Mouse (Mus musculus) liver, postnatal 0 days (tissue): ENCODE data around the gene Rab27a. TPM values are rescaled to one million over a fixed set of nuclear protein-coding genes. Genes with fewer than 3 reads are reported as not detected.

Source experiments
- ATAC-seq: fragments of 200-750 bp; cut with Nextera tagmentation; 2 replicates; pipeline ENCODE4 v1.8.0; 2017; ENCODE audit warnings: mild to moderate bottlenecking, moderate library complexity
- DNase-seq: peaks from one replicate; pipeline ENCODE4 v3.0.0-alpha.2; 2016
- H3K27ac ChIP-seq: fragments of 300-500 bp; sonication (generic); 2 replicates; pipeline ENCODE4 v1.5.1; 2014; ENCODE audit warnings: antibody characterized with exemption, moderate library complexity, mild to moderate bottlenecking, low read depth
- H3K27me3 ChIP-seq: fragments of 300-500 bp; sonication (generic); 2 replicates; pipeline ENCODE4 v1.6.1; 2014; ENCODE audit warnings: low read length, control low read depth, mixed read lengths; ENCODE audit not compliant: insufficient read depth
- H3K36me3 ChIP-seq: fragments of 300-500 bp; sonication (generic); replicated peaks from 2 replicates; pipeline ENCODE4 v1.6.1; 2014; ENCODE audit warnings: mild to moderate bottlenecking, control low read depth, low read length, moderate library complexity, mixed read lengths; ENCODE audit not compliant: insufficient read depth
- H3K4me1 ChIP-seq: fragments of 300-500 bp; sonication (generic); 2 replicates; pipeline ENCODE4 v1.6.1; 2014; ENCODE audit warnings: antibody characterized with exemption, mild to moderate bottlenecking, control low read depth; ENCODE audit not compliant: insufficient read depth
- H3K4me2 ChIP-seq: fragments of 300-500 bp; sonication (generic); 2 replicates; pipeline ENCODE4 v1.6.1; 2014; ENCODE audit warnings: low read depth, mild to moderate bottlenecking, low read length, moderate library complexity, mixed read lengths
- H3K4me3 ChIP-seq: fragments of 300-500 bp; sonication (generic); 2 replicates; pipeline ENCODE4 v1.5.1; 2014; ENCODE audit warnings: low read depth, low read length
- H3K9ac ChIP-seq: fragments of 300-500 bp; sonication (generic); replicated peaks from 2 replicates; pipeline ENCODE4 v1.6.1; 2014; ENCODE audit warnings: mild to moderate bottlenecking, moderate library complexity
- H3K9me3 ChIP-seq: fragments of 300-500 bp; sonication (generic); 2 replicates; pipeline ENCODE4 v1.6.1; 2016; ENCODE audit warnings: mild to moderate bottlenecking, control low read depth, low read length, mixed read lengths
- CTCF ChIP-seq: sonication (generic); IDR thresholded peaks from 2 replicates; pipeline ENCODE4 v1.5.1; 2016; ENCODE audit warnings: antibody characterized with exemption, low read depth
- EP300 ChIP-seq: IDR thresholded peaks from 2 replicates; pipeline ENCODE4 v1.6.1; 2016; ENCODE audit warnings: antibody characterized with exemption, low read depth, mild to moderate bottlenecking
- WGBS: fragments of 180-500 bp; shearing (Covaris S2); extraction: QIAGEN DNeasy Blood & Tissue Kit; methylation state at CpG from one replicate; pipeline ENCODE4 v1.1.7; 2014; ENCODE audit not compliant: insufficient replicate concordance; 5-methylcytosine and 5-hydroxymethylcytosine counted together
- polyA plus RNA-seq: library from polyadenylated mRNA; unstranded; fragments of >200 nt; fragmentation: Nextera tagmentation; extraction: Ambion mirVana; gene quantifications from 2 replicates; pipeline ENCODE4 v1.2.1, GENCODE M21; 2015

Gene Rab27a
- polyA plus RNA-seq, 1 experiment from 2014 or later: 7.0 TPM

DNA sequence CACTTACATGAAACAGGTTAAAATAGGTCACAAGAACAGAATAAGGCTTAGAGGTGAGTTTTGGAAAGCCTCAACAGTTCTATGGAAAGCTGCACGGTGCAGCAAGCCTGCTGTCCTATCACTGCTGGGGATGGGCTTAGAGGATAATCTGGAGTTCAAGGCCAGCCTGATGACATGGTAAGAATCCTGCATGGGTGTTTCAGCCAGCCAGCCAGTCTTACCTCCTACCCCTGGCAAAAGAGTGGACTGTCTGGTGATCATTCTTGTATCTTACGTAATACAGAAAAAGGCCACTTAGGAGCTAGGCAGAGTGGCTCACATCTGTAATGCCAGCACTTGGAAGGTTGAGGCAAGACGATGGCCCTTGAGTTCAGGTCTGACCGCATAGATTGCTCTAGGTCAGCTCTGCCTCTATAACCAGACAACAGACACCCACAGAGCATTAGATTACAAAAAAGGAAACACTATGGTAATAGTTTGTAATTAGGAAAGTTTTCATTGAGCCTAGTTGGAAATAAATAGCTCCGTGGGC lies 24.0 kb upstream of the Rab27a start:
- no peak for TF ChIP-seq CTCF
- TF ChIP-seq EP300: no peak
- ATAC-seq (no peak), DNase-seq (no peak)
- Histone ChIP-seq H3K9ac (no peak overlapping the region), H3K36me3 (peaks cover 39% of the 10 kb centered on the region), H3K4me3 (no peak overlapping the region), H3K4me1 (no peaks in the 10 kb centered on the region), H3K27me3 (no peaks in the 10 kb centered on the region), H3K9me3 (no peaks in the 10 kb centered on the region), H3K27ac (no peak overlapping the region), H3K4me2 (no peak overlapping the region)
- 79% methylated on average over 5 of the region's 5 CpGs for WGBS

DNA sequence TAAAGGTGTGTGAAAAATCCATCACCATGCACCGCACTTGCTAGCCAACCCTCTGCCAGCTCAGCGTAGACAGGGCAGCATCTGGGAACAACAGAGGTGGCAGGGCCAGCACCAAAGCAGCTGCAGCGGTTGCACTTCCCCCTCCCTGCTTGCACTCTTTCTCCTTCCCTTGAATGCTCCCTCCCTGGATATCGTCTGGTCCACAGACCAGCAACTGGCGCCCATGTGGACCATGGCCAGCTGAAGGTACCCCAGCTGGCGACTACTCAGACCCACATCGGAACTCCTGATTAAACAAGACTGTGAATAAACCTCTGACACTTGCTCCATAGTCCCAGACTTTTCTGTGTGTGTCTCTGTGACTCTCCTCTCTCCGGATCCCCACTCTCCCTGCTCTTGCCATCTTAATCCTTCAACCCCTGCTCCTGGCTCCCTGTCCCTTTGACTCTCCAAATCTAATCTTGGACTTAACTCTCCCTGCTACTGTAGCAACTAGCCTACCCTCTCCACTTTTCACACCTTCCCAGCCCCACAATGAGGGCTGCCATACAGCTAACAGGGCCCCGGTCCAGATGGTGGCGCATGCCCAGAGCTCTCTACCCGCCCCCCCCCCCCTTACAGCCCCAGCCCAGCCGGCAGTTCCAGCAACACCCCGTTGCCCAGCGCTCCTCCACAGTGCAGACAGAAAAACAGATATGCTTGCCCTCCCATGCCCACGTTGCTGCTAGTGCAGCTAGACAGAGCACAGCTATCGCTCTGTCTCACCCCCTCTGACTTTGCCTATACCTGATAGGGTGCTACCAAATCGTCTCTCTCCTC lies 18.6 kb upstream of the Rab27a start:
- Histone ChIP-seq H3K9ac (no peak overlapping the region), H3K4me3 (no peak overlapping the region), H3K4me2 (no peak overlapping the region), H3K27me3 (no peaks in the 10 kb centered on the region), H3K36me3 (peaks cover 19% of the 10 kb centered on the region), H3K9me3 (no peaks in the 10 kb centered on the region), H3K27ac (no peak overlapping the region), H3K4me1 (no peaks in the 10 kb centered on the region)
- TF ChIP-seq EP300 (no peak), CTCF (no peak)
- DNase-seq: no peak
- 56% methylated on average over 17 of the region's 17 CpGs for WGBS
- ATAC-seq: no peak

DNA sequence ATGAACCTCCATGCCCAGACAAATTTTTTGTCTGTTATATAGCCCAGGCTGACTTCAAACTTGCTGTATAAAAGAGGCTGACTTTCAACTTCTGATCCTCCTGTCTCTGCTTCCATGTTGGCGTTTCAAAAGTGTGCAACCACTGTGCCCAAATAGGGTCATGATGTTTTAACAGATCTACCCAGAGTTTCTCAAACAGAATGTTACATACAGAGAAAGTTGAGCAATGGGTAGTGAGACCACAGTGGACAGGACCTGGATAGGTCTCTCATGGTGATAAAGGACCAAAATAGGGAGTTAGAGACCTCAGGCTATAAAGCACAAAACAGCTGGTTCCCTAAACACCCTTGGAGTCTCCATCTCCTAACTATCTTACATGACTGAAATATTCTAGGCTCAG lies 14.2 kb upstream of the Rab27a start:
- Histone ChIP-seq H3K27ac (no peak overlapping the region), H3K36me3 (peaks cover 27% of the 10 kb centered on the region; the same call in 1 of the 2 replicates), H3K4me2 (no peak overlapping the region), H3K27me3 (no peaks in the 10 kb centered on the region), H3K9me3 (no peaks in the 10 kb centered on the region), H3K4me1 (no peaks in the 10 kb centered on the region), H3K9ac (no peak overlapping the region), H3K4me3 (no peak overlapping the region)
- 74% methylated on average over 1 of the region's 1 CpGs for WGBS
- ATAC-seq (no peak), DNase-seq (no peak)
- TF ChIP-seq EP300: no peak
- no peak for TF ChIP-seq CTCF

DNA sequence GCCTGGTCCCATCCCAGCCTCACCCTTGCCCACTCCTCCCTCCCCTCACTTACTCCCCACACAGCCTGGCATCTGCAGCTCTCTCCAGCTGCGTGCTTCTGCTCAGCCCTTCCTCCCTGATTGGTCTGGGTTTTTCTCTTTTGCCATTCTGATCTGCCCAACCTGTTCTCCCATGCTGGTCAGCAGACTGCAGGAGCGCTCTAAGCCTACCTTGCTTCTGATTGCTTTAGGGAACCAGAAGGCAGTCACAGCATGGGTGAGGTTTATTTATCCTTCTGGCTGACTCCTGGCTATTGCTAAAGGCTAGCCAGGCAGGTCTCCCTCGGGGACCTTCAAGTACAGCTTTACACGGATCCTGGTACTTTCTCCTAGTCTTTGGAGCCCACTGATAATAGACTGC lies 13.2 kb upstream of the Rab27a start:
- H3K36me3 ChIP-seq: peaks cover 27% of the 10 kb centered on the region; the same call in 1 of the 2 replicates
- TF ChIP-seq CTCF: no peak
- no peak for TF ChIP-seq EP300
- no peak for DNase-seq

DNA sequence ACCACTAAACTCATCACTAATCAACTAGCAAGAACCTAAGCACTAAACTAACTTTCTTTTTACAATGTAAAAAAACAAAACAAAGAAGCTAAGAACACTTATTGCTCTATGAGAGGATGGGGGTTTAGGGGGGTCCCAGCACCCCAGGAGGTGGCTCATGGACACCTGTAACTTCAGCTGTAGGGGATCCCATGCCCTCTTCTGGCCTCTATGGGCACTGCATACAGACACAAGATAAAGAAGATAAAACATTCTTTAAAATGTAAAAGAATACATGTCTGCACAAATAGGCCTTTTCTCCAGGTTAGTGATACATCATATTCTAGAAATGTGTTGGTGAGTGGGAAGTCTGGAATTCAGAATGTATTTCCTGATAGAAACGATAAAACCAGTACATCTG lies 11.2 kb upstream of the Rab27a start:
- H3K27ac ChIP-seq: no peak overlapping the region
- H3K36me3 ChIP-seq: peaks cover 27% of the 10 kb centered on the region; the same call in 1 of the 2 replicates
- no peak overlapping the region for H3K4me3 ChIP-seq
- no peaks in the 10 kb centered on the region for H3K9me3 ChIP-seq
- no peak overlapping the region for H3K9ac ChIP-seq
- peak; percentile 35 for TF ChIP-seq CTCF
- no peak for TF ChIP-seq EP300
- H3K4me1 ChIP-seq: no peaks in the 10 kb centered on the region
- 87% methylated on average over 1 of the region's 1 CpGs for WGBS
- no peak overlapping the region for H3K4me2 ChIP-seq
- no peak for DNase-seq
- H3K27me3 ChIP-seq: no peaks in the 10 kb centered on the region
- no peak for ATAC-seq

More for the DNA sequence above, 13.2 kb upstream of the Rab27a start:
- Histone ChIP-seq H3K9me3 (no peaks in the 10 kb centered on the region), H3K9ac (no peak overlapping the region), H3K4me3 (no peak overlapping the region), H3K27ac (0 out of 2 replicates have a peak overlapping the region, but pooled peaks have one; percentile 22), H3K4me2 (no peak overlapping the region), H3K27me3 (no peaks in the 10 kb centered on the region), H3K4me1 (no peaks in the 10 kb centered on the region)
- 69% methylated on average over 4 of the region's 4 CpGs for WGBS
- ATAC-seq: no peak

DNA sequence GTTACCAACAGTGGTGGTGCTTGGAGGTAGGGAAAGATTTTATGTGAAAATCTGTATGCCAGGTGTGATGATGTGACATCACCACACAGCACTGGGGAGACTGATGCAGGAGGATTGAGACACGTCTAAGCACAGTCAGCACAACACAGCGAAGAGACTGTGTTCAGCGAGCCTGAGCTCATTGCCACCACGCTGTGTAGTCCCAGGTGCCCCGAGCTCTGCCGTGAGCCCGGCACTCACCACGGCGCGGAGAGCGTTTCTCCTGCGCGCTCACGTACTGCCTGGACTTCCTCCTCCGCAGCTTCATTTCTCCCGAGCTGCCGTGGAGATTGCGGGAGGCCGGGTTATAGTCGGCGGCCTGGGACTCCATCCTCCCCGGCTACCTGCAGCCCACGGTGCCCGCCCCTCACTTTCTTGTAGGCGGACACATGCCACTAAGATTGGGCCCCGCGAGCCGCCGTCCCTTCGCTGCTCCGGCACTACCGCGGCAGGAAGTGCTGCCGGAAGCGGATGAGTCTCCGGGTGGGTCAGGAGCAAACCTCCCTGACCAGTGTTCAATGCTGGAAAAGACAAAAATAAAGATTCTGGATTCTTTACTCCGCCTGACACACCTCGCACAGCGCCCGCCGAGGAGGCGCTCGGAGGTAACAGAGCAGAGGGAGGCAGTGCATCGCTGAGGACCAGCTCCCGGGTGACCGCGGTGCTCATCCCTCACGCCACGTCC lies 5.3 kb upstream of the Rab27a start:
- peak; percentile 90 for ATAC-seq
- WGBS: under 1% methylated on average over 49 of the region's 49 CpGs
- peak; percentile 91 for DNase-seq
- H3K9ac ChIP-seq: peak overlapping the region; percentile 82
- H3K4me2 ChIP-seq: peak overlapping the region; percentile 90
- H3K4me1 ChIP-seq: peaks cover 18% of the 10 kb centered on the region
- no peaks in the 10 kb centered on the region; the same call in 1 of the 2 replicates for H3K36me3 ChIP-seq
- H3K27me3 ChIP-seq: no peaks in the 10 kb centered on the region
- no peaks in the 10 kb centered on the region for H3K9me3 ChIP-seq
- peak overlapping the region; percentile 79 for H3K4me3 ChIP-seq
- TF ChIP-seq EP300 (0 out of 2 replicates have a peak, but pooled peaks have one; percentile 22), CTCF (no peak)
- H3K27ac ChIP-seq: peak overlapping the region; percentile 81
